Mouse (Mus musculus) gonadal fat pad, adult 2 months (tissue): ENCODE measurements around the gene P4htm. TPM values are rescaled to one million over a fixed set of nuclear protein-coding genes. Genes with fewer than 3 reads are reported as not detected.

Source experiments
- DNase-seq: peaks from one replicate; pipeline ENCODE4 v3.0.0-alpha.2; 2012; ENCODE audit warnings: low read depth
- polyA plus RNA-seq: library from polyadenylated mRNA; depleted of rRNA; stranded (reverse); fragments of >200 nt; gene quantifications from 2 replicates; pipeline ENCODE4 v1.2.3, GENCODE M21; 2012

P4htm gene
- polyA plus RNA-seq, 1 experiment: 9.5 TPM

DNA sequence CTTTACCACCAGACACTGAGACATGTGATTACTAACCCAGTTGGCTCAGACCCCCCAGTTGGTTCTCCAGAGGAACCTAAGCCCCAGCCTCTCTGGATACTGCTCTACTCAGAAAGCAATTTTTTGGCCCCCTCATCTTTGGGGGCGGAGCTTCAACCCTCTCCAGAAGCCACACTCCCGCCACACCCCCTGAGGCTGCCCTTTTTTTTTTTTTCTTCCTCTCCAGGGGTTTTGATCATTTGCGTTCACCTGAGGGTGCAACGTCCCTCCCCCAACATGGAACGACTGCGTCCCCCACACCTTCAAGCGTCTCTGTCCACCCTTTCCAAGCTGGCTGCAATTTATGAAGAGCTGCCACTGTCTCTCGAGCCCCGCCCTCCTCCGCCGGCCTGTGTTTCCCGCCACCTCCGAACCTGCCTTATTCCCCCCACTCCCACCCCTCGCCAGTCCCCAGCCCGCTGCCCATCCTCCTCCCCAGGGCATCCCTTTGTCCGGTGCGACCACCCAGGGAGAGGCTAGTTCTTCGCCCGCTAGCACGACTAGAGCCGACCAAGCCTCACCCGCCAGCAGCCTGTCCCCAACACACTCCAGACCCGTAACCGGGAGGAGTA is 19.4 kb downstream of the P4htm start:
- no peak for DNase-seq

DNA sequence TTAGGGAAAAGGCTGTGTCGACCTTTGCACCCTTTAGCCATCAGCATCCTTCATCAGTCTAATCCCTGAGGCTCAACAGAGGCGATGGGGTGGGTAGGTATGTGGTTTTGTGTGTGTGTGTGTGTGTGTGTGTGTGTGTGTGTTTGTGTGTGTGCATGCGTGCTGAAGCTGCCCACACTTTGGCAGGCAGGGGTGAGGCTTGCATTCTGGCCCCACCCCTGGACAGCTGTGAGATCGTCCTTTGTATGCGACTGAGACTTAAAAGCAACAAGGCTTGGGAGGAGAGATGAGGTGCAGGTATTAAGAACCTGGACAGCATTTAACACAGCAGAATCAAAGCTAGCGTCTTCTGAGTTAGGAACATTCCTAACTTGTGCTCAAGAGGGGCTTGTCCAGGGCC is 20.4 kb downstream of the P4htm start:
- no peak for DNase-seq

DNA sequence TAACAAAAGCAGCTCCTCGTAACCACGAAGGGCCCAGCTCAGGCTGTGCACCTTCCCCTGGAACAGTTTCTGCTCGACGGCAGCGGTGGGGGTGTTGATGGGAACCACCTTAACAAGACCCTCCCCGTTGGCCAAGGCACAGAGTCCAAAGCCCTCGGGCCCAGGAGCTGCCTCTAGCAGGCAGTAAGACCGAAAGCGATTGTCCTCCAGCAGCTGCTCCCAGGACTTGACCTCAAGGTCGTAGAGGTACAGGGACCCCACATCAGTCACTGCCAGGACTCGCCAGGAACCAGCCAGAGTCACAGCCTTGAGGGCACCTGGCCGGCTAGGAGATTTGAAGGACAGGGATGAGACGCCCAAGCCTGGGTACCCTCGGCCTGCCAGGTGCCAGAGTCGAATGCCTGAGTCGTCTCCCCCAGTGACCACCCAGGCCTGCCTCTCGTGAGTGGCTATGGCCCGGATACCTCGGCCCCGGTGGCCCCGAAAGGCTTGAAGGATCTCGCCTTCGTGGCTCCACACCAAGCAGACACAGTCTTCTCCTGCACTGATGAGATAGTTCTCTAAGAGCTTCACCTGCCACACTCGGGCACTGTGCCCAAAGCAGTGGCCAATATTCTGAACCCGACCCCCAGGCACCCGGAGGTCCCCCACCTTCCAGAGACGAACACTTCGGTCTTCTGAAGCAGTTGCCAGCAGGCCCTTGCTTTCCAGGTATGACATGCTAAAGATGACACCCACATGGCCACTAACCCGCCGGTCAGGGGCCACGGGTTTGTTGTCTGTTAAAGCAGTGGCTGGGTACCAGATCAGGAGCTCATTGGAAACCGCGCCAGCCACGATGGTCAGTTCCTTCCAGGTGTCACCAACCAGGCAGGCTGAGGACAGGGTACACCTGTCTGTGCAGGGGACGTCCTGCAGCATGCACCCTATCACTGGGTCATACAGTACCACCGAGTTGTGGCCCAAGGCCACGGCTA is 21.9 kb downstream of the P4htm start:
- no peak for DNase-seq

- no peak for DNase-seq
Observed at GRCm38 (mm10) chr9:108574921-108575320, 22.5 kb downstream of the P4htm start.

DNA sequence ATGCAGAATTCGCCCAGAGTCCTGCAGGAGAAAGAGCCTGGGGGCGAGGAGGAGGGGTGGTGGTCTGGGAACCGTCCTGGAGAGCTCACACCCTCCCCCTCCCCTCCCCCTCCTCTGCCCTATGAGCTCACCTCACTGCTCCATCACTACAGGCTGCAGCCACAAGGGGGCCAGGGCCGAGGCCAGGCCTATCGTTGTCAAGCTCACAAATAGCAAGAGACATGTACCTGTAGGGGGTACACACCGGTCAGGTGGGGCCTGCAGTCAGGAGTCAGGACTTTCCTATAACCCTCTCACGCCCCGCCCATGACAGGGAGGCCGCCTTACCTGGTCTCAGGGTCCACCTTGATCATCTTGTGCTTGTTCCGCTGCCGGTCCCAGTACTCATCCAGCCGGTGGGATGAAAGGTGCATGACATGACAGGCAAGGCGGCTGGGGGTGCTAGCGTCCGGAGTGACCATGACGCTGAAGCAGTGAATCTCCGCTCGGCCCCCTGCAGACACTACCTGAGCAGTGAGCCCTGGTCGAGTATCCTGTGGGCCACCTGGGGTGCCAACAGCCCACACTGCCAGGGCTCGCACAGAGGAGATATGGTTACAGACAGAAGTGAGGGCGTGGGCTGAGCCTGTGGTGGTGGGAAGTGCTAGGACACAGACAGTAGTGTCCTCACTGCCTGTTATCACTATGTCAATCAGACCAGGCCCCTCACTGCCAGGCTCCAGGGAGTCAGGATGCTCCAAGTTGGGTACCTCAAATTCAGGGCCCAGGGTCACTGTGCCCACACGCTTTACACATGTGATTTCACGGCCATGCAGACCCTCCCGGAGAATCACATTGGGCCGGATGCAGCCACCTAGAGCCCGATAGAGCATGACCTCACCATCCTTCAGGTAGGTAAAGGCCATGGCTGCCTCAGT is 23.4 kb downstream of the P4htm start:
- no peak for DNase-seq

- DNase-seq: no peak
Observed at GRCm38 (mm10) chr9:108572321-108572720, 25.1 kb downstream of the P4htm start.

- DNase-seq: no peak
Observed at GRCm38 (mm10) chr9:108571401-108571973, 26.0 kb downstream of the P4htm start.

DNA sequence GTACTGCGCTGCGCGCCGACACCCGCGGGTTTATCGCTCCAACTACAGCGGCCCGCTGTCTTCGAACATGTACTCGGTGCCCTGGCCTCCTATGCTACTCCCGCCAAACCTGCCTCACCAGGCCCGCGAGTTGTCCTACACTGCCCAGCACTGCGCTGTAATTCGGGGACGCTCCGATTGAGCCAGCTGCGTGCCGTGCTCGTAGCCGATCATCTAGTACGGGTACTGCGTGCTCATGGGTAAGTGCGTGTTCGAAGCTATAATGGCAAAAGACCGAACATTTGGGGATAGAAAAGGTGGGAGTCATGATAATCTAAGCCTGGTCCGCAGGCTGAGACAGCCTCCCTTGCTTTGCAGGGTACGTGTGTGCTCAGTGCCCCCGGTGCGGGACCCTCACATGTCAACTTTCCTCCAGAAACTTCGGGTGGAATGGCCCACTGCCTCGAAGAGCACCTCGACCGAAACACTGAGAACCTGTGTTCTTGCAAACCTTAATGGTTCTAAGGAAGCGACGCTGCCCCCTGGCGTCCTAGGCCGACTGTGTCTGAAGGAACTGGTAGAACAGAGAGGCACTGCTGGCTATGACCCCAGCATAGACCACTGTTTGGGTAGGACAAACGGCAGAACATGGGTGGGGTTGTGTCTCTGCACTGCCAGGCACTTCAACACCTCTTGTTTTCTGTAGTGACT is 27.1 kb downstream of the P4htm start:
- no peak for DNase-seq

GRCm38 (mm10) chr9:108569381-108570206 is 27.9 kb downstream of the P4htm start, which contains the start of gene Dalrd3:
Gene Dalrd3, plus strand, starts transcription at chr9:108569886.
- no peak for DNase-seq

DNA sequence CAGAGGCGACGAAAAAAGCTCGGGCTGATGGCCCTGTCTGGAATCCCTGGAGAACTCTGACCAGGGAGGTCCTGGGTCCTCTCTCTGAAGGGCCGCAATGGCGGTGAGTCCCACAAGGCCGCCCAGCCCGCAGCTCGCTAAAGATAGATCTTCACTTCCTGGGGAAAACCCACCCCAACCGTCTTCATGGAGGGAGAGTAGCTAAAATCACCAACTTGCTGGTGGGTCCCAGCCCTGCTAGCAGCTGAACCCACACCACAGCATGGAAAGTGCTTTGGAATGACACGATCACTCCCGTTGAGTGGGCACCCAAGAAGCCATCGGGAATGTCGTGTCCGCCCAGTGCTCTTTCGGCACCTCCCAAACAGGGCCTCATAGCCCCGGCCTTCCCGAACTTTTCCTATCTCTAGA is 29.0 kb downstream of the P4htm start:
- no peak for DNase-seq

DNA sequence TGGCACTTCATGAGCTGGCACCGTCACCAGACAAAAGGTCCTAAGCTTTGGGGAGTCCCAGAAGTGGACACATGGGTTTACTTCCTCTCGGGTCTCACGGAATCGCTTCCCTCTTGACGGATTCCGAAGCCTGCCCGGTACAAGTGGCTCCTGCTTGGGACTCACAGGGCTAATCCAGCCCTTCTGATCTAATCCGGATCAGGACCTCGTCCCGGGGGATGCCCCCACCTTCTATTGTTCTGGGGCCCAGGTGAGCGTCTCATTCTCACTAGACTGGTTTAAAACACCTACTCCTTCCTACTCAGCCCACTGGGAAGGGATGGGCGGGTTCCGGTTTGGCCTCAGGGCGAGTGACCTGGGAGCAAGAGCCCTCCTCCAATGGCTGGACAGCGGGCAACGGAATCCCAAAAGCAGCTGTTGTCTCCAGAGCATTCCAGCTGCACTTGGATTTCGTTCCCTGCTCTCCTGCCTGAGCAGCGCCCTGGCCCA is 29.5 kb downstream of the P4htm start:
- DNase-seq: no peak

DNA sequence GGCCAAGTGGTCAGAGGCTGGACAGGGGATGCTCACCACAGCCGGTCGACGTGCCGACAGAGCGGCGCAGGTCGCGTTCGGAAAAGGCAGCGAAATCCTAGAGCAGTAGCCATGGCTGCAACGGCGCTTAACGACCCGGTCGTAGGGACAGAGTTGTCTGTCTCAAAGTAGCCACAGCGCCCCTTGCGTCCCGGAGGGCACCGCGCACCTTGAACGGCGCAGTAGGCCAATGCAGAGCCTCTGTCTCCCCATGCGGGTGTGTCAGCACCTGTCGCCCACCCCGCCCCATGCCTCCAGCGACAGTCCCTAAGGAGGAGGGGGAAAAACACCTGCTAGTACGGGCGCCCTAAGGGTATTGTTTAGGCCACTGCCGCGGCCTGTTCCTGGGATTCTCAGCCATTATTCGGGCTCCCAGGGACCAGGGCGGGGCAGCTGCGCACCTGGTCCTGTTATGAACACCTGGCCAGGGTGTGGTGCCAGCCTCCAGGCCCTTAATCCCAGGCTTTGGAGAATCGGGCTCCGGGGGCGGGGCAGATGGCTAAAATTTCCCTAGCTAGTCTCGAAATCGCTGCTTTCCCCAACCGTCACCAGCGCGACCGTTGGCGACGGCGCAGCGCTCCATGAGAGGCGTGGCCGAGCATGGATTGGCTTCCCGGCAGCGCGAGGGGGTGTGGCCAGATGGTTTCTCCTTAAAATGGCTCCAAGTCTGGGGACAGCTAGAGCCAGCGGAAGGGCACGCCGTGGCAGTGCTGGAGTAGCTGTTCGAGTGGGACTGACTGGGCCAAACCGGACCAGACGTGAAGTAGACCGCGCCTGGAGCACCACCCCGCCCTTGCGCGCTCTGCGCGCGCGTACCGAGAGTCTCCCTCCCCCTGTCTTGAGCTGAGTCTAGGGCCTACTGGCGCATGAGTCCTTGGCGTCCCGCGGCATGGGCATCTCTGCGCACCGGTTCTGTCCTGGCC is 30.4 kb downstream of the P4htm start, which contains the start of gene Ndufaf3:
Ndufaf3 (minus strand) TSS at position 620 of the 962 bp plus-strand sequence.
- DNase-seq: peak; percentile 79

DNA sequence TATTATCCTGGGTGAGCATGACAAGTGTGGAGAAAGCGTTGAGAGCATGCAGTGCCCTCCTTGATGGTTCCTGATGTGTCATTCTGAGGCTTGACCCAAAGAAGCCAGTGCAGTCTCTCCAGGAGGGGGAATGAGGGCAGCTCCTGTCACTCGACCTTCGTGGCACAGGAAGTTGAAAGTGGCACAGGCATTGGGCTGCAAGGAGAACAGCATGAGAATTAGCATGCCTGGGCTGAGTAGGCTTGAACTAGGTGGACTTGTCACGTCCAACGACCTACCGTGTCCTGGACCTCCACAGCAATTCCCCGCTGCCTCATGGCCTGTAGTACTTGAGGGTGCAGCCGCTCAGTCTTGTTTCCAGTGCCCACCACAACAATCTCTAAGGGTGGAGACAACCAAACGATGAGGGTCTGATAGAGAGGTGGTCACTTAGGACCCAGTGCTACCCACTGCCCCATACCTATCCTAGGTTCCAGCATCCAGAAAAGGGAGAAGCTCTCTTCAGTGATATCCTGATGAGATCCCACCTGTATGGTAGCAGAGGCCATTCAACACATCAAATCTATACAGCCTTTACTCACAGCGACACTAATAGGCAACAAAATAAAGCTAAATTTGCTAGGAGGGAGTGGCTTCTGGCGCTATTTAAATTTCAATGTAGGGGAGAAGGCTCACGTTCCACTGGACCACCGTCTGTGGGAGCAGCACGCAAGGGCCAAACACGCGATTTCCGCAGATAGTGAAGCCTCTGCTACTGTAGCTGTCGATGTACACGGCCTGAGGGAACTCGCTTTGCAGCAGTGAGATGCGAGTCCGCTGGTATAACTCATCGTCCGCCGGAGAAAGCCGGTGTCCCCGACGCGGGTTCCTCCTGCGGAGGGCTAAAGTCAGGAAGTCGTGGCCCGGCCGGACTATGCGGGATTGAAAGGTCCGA is 31.3 kb downstream of the P4htm start:
- no peak for DNase-seq

DNA sequence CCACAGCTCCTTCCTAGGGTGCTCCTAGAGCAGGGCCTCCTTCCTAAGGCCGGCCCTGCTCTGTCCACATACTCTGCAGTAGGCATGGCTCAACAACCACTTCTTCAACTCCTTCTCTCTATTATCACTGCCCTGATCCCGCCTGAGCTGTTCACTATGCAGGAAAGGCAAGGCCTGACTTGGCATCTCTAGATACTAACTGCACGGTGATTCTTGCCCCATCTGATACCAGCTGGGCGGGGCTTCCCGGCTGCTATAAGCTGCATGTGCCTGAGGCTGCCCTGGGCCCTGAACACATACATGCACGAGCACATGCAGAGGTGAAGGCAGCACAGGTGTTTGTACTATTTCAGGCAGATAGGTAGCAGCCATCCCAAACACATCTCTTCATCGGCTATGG is 33.3 kb downstream of the P4htm start:
- DNase-seq: no peak

GRCm38 (mm10) chr9:108563671-108564070 is 33.8 kb downstream of the P4htm start:
- no peak for DNase-seq

- no peak for DNase-seq
Observed at GRCm38 (mm10) chr9:108560227-108560841, 37.1 kb downstream of the P4htm start, which contains the start of gene Impdh2. Gene Impdh2, plus strand, starts transcription at chr9:108560286.

DNA sequence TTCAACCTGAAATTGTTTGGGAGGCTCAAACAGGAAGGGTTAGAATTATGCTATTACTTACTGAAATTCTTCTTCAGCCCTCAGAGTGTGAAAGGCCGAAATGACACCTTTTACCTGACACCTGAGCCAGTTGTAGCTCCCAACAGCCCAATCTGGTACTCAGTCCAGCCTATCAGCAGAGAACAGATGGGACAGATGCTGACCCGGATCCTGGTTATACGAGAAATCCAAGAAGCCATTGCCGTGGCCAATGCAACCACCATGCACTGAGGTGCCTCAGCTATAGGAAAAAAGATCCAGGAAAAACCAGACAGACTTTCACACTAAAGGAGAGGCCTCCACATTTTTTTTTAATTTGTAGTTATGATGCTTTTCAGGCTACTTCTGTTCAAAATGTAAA is 38.3 kb downstream of the P4htm start:
- no peak for DNase-seq
